Mouse (Mus musculus) lung, postnatal 0 days (tissue): ENCODE results near the gene Npas4. TPM values are rescaled to one million over a fixed set of nuclear protein-coding genes. Genes with fewer than 3 reads are reported as not detected.
A peak's percentile ranks its signal among the peaks of the same experiment; 100 is the strongest.

Experiments
- ATAC-seq: fragments of 200-750 bp; cut with Nextera tagmentation; 2 replicates; pipeline ENCODE4 v1.8.0; 2017; ENCODE audit warnings: moderate library complexity
- DNase-seq: peaks from one replicate; pipeline ENCODE4 v3.0.0-alpha.2; 2016; ENCODE audit warnings: low spot score
- H3K27ac ChIP-seq: fragments of 300-500 bp; sonication (generic); 2 replicates; pipeline ENCODE4 v1.5.1; 2014; ENCODE audit warnings: antibody characterized with exemption, mild to moderate bottlenecking, low read length, mixed read lengths
- H3K27me3 ChIP-seq: fragments of 300-500 bp; sonication (generic); replicated peaks from 2 replicates; pipeline ENCODE4 v1.6.1; 2014; ENCODE audit warnings: low read length, mixed read lengths; ENCODE audit not compliant: insufficient read depth
- H3K36me3 ChIP-seq: fragments of 300-500 bp; sonication (generic); 2 replicates; pipeline ENCODE4 v1.6.1; 2014; ENCODE audit warnings: low read length, mixed read lengths; ENCODE audit not compliant: insufficient read depth
- H3K4me1 ChIP-seq: fragments of 300-500 bp; sonication (generic); 2 replicates; pipeline ENCODE4 v1.6.1; 2014; ENCODE audit warnings: antibody characterized with exemption, low read depth, low read length, mixed read lengths; ENCODE audit not compliant: insufficient read depth
- H3K4me2 ChIP-seq: fragments of 300-500 bp; sonication (generic); replicated peaks from 2 replicates; pipeline ENCODE4 v1.6.1; 2014; ENCODE audit warnings: low read depth, mild to moderate bottlenecking, low read length, moderate library complexity, mixed read lengths
- H3K4me3 ChIP-seq: fragments of 300-500 bp; sonication (generic); 2 replicates; pipeline ENCODE4 v1.5.1; 2014; ENCODE audit warnings: low read depth, low read length
- H3K9ac ChIP-seq: fragments of 300-500 bp; sonication (generic); replicated peaks from 2 replicates; pipeline ENCODE4 v1.6.1; 2014; ENCODE audit warnings: low read depth, mild to moderate bottlenecking
- H3K9me3 ChIP-seq: fragments of 300-500 bp; sonication (generic); 2 replicates; pipeline ENCODE4 v1.6.1; 2016; ENCODE audit warnings: low read length, mixed read lengths
- CTCF ChIP-seq: IDR thresholded peaks from 2 replicates; pipeline ENCODE4 v1.5.1; 2016; ENCODE audit warnings: antibody characterized with exemption, mild to moderate bottlenecking
- EP300 ChIP-seq: IDR thresholded peaks from 2 replicates; pipeline ENCODE4 v1.6.1; 2016; ENCODE audit warnings: antibody characterized with exemption, mild to moderate bottlenecking, control low read depth
- WGBS: fragments of 180-500 bp; shearing (Covaris S2); extraction: QIAGEN DNeasy Blood & Tissue Kit; methylation state at CpG from one replicate; pipeline ENCODE4 v1.1.7; 2014; 5-methylcytosine and 5-hydroxymethylcytosine counted together
- polyA plus RNA-seq: library from polyadenylated mRNA; unstranded; fragments of >200 nt; fragmentation: Nextera tagmentation; extraction: Ambion mirVana; gene quantifications from 2 replicates; pipeline ENCODE4 v1.2.1, GENCODE M21; 2015

The Npas4 gene
- polyA plus RNA-seq: 0.04 TPM in 1 of 2 replicates, not detected in the other

DNA sequence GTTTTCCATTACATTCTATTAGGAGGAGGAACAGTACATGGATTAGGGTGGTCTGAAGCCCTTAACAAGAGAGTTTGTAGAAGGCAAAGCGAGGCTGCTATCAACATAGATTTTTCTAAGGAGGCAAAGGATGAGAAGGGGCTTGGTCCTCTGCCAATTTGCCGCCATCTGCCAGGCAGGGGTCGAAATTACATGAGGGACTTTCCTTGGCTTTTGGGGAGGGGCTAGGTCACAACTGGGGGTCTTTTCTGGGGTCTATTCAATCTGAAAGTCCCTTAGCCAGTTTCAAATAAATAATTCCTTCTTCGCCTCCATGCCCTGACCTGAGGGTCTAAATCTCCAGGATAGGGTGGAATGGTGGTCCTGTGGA, at the start of gene Npas4:
TSS of gene Npas4 (minus strand) at position 61 of the 370 bp plus-strand sequence.
- TF ChIP-seq EP300: no peak
- no peak for TF ChIP-seq CTCF
- Histone ChIP-seq H3K4me1 (no peaks in the 10 kb centered on the region), H3K27ac (no peak within 1 kb of the TSS), H3K36me3 (no peaks in the 10 kb centered on the region), H3K9me3 (no peaks in the 10 kb centered on the region), H3K4me3 (no peak within 1 kb of the TSS), H3K4me2 (no peak within 1 kb of the TSS), H3K27me3 (peaks cover 22% of the 10 kb centered on the region), H3K9ac (no peak within 1 kb of the TSS)
- ATAC-seq (no peak), DNase-seq (no peak)
- 23% methylated on average over 4 of the region's 4 CpGs for WGBS

DNA sequence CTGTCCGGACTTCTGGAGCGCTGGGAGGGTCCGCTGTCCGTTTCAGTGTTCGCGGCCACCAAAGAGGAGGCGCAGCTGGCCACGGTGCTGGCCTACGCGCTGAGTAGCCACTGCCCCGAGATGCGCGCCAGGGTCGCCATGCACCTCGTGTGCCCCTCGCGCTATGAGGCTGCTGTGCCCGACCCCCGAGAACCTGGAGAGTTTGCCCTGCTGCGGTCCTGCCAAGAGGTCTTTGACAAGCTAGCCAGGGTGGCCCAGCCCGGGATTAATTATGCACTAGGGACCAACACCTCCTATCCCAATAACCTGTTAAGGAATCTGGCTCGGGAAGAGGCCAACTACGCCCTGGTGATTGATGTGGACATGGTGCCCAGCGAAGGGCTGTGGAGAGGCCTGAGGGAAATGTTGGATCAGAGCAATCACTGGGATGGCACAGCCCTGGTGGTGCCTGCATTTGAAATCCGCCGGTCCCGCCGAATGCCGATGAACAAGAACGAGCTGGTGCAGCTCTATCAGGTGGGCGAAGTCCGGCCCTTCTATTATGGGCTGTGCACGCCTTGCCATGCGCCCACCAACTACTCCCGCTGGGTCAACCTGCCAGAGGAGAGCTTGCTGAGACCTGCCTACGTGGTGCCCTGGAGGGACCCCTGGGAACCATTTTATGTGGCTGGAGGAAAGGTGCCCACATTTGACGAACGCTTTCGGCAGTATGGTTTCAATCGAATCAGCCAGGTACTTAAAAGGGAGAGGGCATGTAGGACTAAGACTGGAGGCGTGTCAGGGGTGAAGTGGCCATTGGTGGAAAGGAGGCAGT, 49.4 kb upstream of the Npas4 start:
- H3K4me1 ChIP-seq: peaks cover 4% of the 10 kb centered on the region
- ATAC-seq (peak; percentile 11; the same call in 1 of the 2 replicates), DNase-seq (no peak)
- H3K27me3 ChIP-seq: no peaks in the 10 kb centered on the region
- peak overlapping the region; percentile 67 for H3K4me3 ChIP-seq
- H3K9me3 ChIP-seq: no peaks in the 10 kb centered on the region
- peak overlapping the region; percentile 83 for H3K9ac ChIP-seq
- H3K36me3 ChIP-seq: no peaks in the 10 kb centered on the region
- no peak overlapping the region for H3K27ac ChIP-seq
- WGBS: 12% methylated on average over 41 of the region's 41 CpGs
- no peak for TF ChIP-seq CTCF
- TF ChIP-seq EP300: no peak
- H3K4me2 ChIP-seq: peak overlapping the region; percentile 77

DNA sequence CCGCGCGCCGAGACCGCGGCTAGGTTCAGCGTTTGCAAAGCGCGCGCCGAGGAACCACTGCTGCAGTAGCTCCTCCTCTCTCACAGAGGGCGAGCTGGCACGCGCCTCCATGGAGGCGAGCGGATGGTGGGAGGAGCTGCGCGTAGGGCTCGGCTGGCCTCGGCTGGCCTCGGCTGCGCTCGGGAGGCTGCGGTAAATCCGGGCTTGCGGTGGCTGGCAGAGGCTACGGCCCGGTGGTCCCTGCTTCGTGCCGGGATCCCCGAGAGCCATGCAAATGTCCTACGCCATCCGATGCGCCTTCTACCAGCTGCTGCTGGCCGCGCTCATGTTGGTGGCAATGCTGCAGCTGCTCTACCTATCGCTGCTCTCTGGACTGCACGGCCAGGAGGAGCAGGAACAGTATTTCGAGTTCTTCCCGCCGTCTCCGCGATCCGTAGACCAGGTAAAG, 48.6 kb upstream of the Npas4 start, which contains the start of the genes B4gat1 and AC124502.3:
TSS of gene B4gat1 (plus strand) at position 118 of the 448 bp plus-strand sequence.
TSS of gene AC124502.3 (plus strand) at position 183 of the 448 bp plus-strand sequence.
- no peaks in the 10 kb centered on the region for H3K9me3 ChIP-seq
- H3K4me3 ChIP-seq: peak within 1 kb of the TSS; percentile 67
- TF ChIP-seq CTCF: peak; percentile 67
- no peak for TF ChIP-seq EP300
- H3K36me3 ChIP-seq: no peaks in the 10 kb centered on the region
- peak within 1 kb of the TSS; percentile 77 for H3K4me2 ChIP-seq
- DNase-seq: peak; percentile 94
- 3% methylated on average over 35 of the region's 44 CpGs for WGBS
- ATAC-seq: peak; percentile 88
- H3K27ac ChIP-seq: peak within 1 kb of the TSS; percentile 40; the same call in 1 of the 2 replicates
- H3K27me3 ChIP-seq: no peaks in the 10 kb centered on the region
- peaks cover 4% of the 10 kb centered on the region for H3K4me1 ChIP-seq
- H3K9ac ChIP-seq: peak within 1 kb of the TSS; percentile 83

DNA sequence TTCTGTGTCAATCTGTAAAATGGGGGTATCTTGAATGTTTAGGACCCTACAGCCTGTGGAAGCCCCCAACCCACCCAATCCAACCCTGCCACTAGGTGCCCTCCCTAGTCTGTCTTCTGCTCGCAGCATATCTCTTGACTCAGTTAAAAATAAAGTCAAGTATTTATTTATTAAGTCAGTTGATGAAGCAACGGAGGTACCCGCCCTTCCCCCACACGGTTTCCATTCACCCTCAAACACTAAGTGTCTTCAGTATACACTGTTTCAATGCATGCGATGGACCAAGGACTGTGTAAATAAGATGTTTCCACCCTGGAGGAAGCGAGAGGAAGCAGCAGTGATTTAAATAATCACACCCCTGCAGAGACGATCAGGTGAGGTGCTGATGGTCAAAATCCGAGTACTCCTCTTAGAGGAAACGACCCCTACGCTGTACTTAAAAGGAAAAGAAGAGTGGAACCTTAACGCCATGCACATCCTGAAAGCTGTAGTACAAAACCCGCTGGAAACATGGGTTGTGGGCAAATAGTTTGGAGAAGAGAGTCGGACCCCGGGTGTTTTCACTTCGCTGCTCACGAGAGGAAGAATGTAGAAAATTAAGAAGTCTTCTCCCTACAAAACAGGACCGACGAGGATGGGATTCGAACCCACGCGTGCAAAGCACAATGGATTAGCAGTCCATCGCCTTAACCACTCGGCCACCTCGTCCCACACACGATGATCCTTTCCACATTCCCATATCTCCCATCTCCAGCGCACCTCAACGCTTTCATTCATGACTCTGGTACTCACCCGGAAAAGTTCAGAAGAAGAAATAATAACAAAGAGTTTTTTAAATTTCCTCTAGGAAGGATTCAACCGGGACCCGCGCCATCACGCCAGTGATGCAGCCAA, 47.8 kb upstream of the Npas4 start:
- H3K4me1 ChIP-seq: peaks cover 4% of the 10 kb centered on the region
- WGBS: 2% methylated on average over 32 of the region's 32 CpGs
- no peaks in the 10 kb centered on the region for H3K27me3 ChIP-seq
- peak; percentile 0; the same call in 1 of the 2 replicates for TF ChIP-seq CTCF
- TF ChIP-seq EP300: no peak
- peak overlapping the region; percentile 83; the same call in 1 of the 2 replicates for H3K9ac ChIP-seq
- no peak overlapping the region for H3K27ac ChIP-seq
- ATAC-seq (peak; percentile 15; the same call in 1 of the 2 replicates), DNase-seq (peak; percentile 50)
- no peaks in the 10 kb centered on the region for H3K9me3 ChIP-seq
- H3K4me3 ChIP-seq: peak overlapping the region; percentile 67
- no peaks in the 10 kb centered on the region for H3K36me3 ChIP-seq
- peak overlapping the region; percentile 77 for H3K4me2 ChIP-seq

DNA sequence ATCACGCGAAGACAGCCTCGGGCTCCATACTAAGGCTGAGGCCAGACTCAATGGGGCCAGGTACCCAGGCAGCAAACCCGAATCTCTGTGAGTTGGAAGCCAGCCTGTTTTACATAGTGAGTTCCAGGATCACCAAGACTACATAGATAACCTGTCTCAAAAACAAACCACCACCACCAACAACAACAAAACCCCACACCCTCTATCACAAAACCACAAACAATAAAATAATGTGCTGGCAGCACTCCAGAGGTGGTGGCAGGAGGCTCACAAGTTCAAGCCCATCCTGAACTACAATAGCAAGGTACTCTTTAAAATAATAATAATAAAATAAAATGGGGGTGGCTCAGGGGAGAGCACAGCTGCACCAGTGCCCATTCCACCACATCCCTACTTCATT, 46.5 kb upstream of the Npas4 start:
- TF ChIP-seq CTCF (no peak), EP300 (no peak)
- DNase-seq (no peak), ATAC-seq (no peak)
- Histone ChIP-seq H3K9ac (no peak overlapping the region), H3K4me2 (no peak overlapping the region), H3K27ac (no peak overlapping the region), H3K4me3 (no peak overlapping the region), H3K4me1 (peaks cover 4% of the 10 kb centered on the region), H3K27me3 (no peaks in the 10 kb centered on the region), H3K9me3 (no peaks in the 10 kb centered on the region), H3K36me3 (no peaks in the 10 kb centered on the region)
- 81% methylated on average over 4 of the region's 4 CpGs for whole genome bisulfite sequencing

DNA sequence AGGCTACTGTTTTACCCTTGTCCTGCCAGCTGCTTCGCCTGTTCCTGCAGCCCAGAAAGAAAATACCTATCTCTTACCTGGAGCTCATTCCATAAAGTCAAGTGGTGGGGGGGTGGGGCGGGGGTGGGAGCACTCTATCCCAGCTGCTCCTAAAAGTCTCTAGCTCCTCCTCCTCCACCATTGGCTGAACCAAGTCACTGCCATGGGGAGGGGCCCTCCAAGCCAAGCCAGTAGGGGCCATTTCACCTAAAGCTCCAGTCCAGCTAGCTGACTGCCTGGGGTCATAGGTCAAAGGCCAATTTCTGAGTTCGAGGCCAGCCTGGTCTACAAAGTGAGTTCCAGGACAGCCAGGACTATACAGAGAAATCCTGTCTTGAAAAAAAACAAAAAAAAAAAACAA, 42.6 kb upstream of the Npas4 start:
- WGBS: 68% methylated on average over 3 of the region's 3 CpGs
- H3K4me2 ChIP-seq: no peak overlapping the region
- ATAC-seq: no peak

More for the DNA sequence above, 42.6 kb upstream of the Npas4 start:
- Histone ChIP-seq H3K9ac (no peak overlapping the region), H3K27me3 (no peaks in the 10 kb centered on the region), H3K4me3 (no peak overlapping the region), H3K9me3 (no peaks in the 10 kb centered on the region), H3K27ac (no peak overlapping the region), H3K36me3 (no peaks in the 10 kb centered on the region), H3K4me1 (no peaks in the 10 kb centered on the region)
- no peak for DNase-seq
- TF ChIP-seq EP300 (no peak), CTCF (no peak)
